Mouse (Mus musculus) embryonic facial prominence, embryonic 11.5 days (tissue): Measurements from ENCODE around the gene Lcmt1. TPM values are rescaled to one million over a fixed set of nuclear protein-coding genes. Genes with fewer than 3 reads are reported as not detected.

Experiments used
- ATAC-seq: fragments of 200-750 bp; cut with Nextera tagmentation; replicated peaks from 2 replicates; pipeline ENCODE4 v1.8.0; 2017; ENCODE audit warnings: low read depth; ENCODE audit not compliant: insufficient number of reproducible peaks, low FRiP score, low TSS enrichment
- DNase-seq: peaks from one replicate; pipeline ENCODE4 v3.0.0-alpha.2; 2015; ENCODE audit warnings: low spot score
- H3K27ac ChIP-seq: fragments of 300-500 bp; sonication (generic); replicated peaks from 2 replicates; pipeline ENCODE4 v1.5.1; 2014; ENCODE audit warnings: mild to moderate bottlenecking, low read depth, low read length, control low read depth
- H3K27me3 ChIP-seq: fragments of 300-500 bp; sonication (generic); 2 replicates; pipeline ENCODE4 v1.6.1; 2014; ENCODE audit warnings: mild to moderate bottlenecking, low read length, moderate library complexity, mixed read lengths; ENCODE audit not compliant: control insufficient read depth, insufficient read depth
- H3K36me3 ChIP-seq: fragments of 300-500 bp; sonication (generic); replicated peaks from 2 replicates; pipeline ENCODE4 v1.6.1; 2014; ENCODE audit warnings: low read depth, mild to moderate bottlenecking, low read length, moderate library complexity, mixed read lengths; ENCODE audit not compliant: control insufficient read depth, insufficient read depth
- H3K4me1 ChIP-seq: fragments of 300-500 bp; sonication (generic); 2 replicates; pipeline ENCODE4 v1.6.1; 2014; ENCODE audit warnings: low read length, mixed read lengths; ENCODE audit not compliant: control insufficient read depth, insufficient read depth
- H3K4me2 ChIP-seq: fragments of 300-500 bp; sonication (generic); 2 replicates; pipeline ENCODE4 v1.6.1; 2014; ENCODE audit warnings: low read depth, mild to moderate bottlenecking, control low read depth, low read length, moderate library complexity
- H3K4me3 ChIP-seq: fragments of 300-500 bp; sonication (generic); 2 replicates; pipeline ENCODE4 v1.5.1; 2014; ENCODE audit warnings: low read depth, low read length, control low read depth
- H3K9ac ChIP-seq: fragments of 300-500 bp; sonication (generic); replicated peaks from 2 replicates; pipeline ENCODE4 v1.6.1; 2014; ENCODE audit warnings: mild to moderate bottlenecking, control low read depth, low read length
- H3K9me3 ChIP-seq: fragments of 300-500 bp; sonication (generic); replicated peaks from 2 replicates; pipeline ENCODE4 v1.6.1; 2016; ENCODE audit warnings: mild to moderate bottlenecking, low read length, inconsistent platforms, mixed read lengths; ENCODE audit not compliant: control insufficient read depth
- WGBS: fragments of 180-500 bp; shearing (Covaris S2); extraction: QIAGEN DNeasy Blood & Tissue Kit; methylation state at CpG from one replicate; pipeline ENCODE4 v1.1.7; 2014; 5-methylcytosine and 5-hydroxymethylcytosine counted together
- polyA plus RNA-seq: library from polyadenylated mRNA; unstranded; fragments of >200 nt; fragmentation: Nextera tagmentation; extraction: Ambion mirVana; gene quantifications from 2 replicates; pipeline ENCODE4 v1.2.1, GENCODE M21; 2014

The Lcmt1 gene
- polyA plus RNA-seq, 1 experiment from 2014 or later = 74.1 TPM

GRCm38 (mm10) chr7:123425134-123425757 is 55.7 kb downstream of the Lcmt1 start:
- DNase-seq (no peak), ATAC-seq (no peak)
- no peaks in the 10 kb centered on the region; the same call in 1 of the 2 replicates for H3K36me3 ChIP-seq
- no peak overlapping the region for H3K27ac ChIP-seq
- no peak overlapping the region for H3K4me3 ChIP-seq
- no peaks in the 10 kb centered on the region for H3K9me3 ChIP-seq
- H3K4me2 ChIP-seq = no peak overlapping the region
- H3K9ac ChIP-seq = no peak overlapping the region
- 92% methylated on average over 6 of the region's 6 CpGs for WGBS
- no peaks in the 10 kb centered on the region for H3K4me1 ChIP-seq
- no peaks in the 10 kb centered on the region for H3K27me3 ChIP-seq

GRCm38 (mm10) chr7:123429624-123430410 is 60.2 kb downstream of the Lcmt1 start:
- DNase-seq (no peak), ATAC-seq (no peak)
- no peak overlapping the region for H3K9ac ChIP-seq
- no peaks in the 10 kb centered on the region for H3K9me3 ChIP-seq
- H3K27me3 ChIP-seq = no peaks in the 10 kb centered on the region
- no peaks in the 10 kb centered on the region for H3K4me1 ChIP-seq
- WGBS = 84% methylated on average over 8 of the region's 8 CpGs
- no peak overlapping the region for H3K4me3 ChIP-seq
- no peaks in the 10 kb centered on the region; the same call in 1 of the 2 replicates for H3K36me3 ChIP-seq
- no peak overlapping the region for H3K4me2 ChIP-seq
- no peak overlapping the region for H3K27ac ChIP-seq

GRCm38 (mm10) chr7:123430411-123430705 is 60.8 kb downstream of the Lcmt1 start:
- Histone ChIP-seq H3K27me3 (no peaks in the 10 kb centered on the region), H3K9ac (no peak overlapping the region), H3K27ac (no peak overlapping the region), H3K4me1 (no peaks in the 10 kb centered on the region), H3K9me3 (no peaks in the 10 kb centered on the region), H3K36me3 (no peaks in the 10 kb centered on the region; the same call in 1 of the 2 replicates), H3K4me2 (no peak overlapping the region), H3K4me3 (no peak overlapping the region)
- DNase-seq (no peak), ATAC-seq (no peak)
- 83% methylated on average over 4 of the region's 4 CpGs for WGBS

GRCm38 (mm10) chr7:123431206-123431605 is 61.6 kb downstream of the Lcmt1 start:
- no peak overlapping the region for H3K27ac ChIP-seq
- H3K27me3 ChIP-seq = no peaks in the 10 kb centered on the region
- H3K4me3 ChIP-seq = no peak overlapping the region
- DNase-seq (no peak), ATAC-seq (no peak)
- 79% methylated on average over 4 of the region's 4 CpGs for WGBS
- H3K9ac ChIP-seq = no peak overlapping the region
- no peaks in the 10 kb centered on the region; the same call in 1 of the 2 replicates for H3K36me3 ChIP-seq
- no peaks in the 10 kb centered on the region for H3K9me3 ChIP-seq
- H3K4me2 ChIP-seq = no peak overlapping the region
- no peaks in the 10 kb centered on the region for H3K4me1 ChIP-seq

GRCm38 (mm10) chr7:123442079-123442478 is 72.5 kb downstream of the Lcmt1 start:
- no peak for ATAC-seq
- Histone ChIP-seq H3K4me2 (no peak overlapping the region), H3K27ac (no peak overlapping the region), H3K9ac (no peak overlapping the region), H3K27me3 (no peaks in the 10 kb centered on the region), H3K36me3 (no peaks in the 10 kb centered on the region), H3K4me1 (no peaks in the 10 kb centered on the region), H3K9me3 (no peaks in the 10 kb centered on the region), H3K4me3 (no peak overlapping the region)
- no peak for DNase-seq
- 83% methylated on average over 1 of the region's 1 CpGs for WGBS

- ATAC-seq (no peak), DNase-seq (no peak)
- Histone ChIP-seq H3K4me3 (no peak overlapping the region), H3K9ac (no peak overlapping the region), H3K9me3 (no peaks in the 10 kb centered on the region), H3K4me2 (no peak overlapping the region), H3K27ac (no peak overlapping the region), H3K4me1 (no peaks in the 10 kb centered on the region), H3K27me3 (no peaks in the 10 kb centered on the region), H3K36me3 (no peaks in the 10 kb centered on the region)
- 89% methylated on average over 2 of the region's 2 CpGs for WGBS
These were observed 79.2 kb downstream of the Lcmt1 start for GRCm38 (mm10) chr7:123448794-123449193.

GRCm38 (mm10) chr7:123449676-123450075 is 80.1 kb downstream of the Lcmt1 start:
- no peaks in the 10 kb centered on the region for H3K36me3 ChIP-seq
- WGBS = 60% methylated on average over 10 of the region's 10 CpGs
- H3K27ac ChIP-seq = no peak overlapping the region
- ATAC-seq (no peak), DNase-seq (no peak)
- no peak overlapping the region for H3K4me3 ChIP-seq
- no peaks in the 10 kb centered on the region for H3K9me3 ChIP-seq
- H3K4me2 ChIP-seq = no peak overlapping the region
- no peaks in the 10 kb centered on the region for H3K27me3 ChIP-seq
- no peaks in the 10 kb centered on the region for H3K4me1 ChIP-seq
- H3K9ac ChIP-seq = no peak overlapping the region

GRCm38 (mm10) chr7:123450515-123450914 is 80.9 kb downstream of the Lcmt1 start:
- no peak overlapping the region for H3K4me2 ChIP-seq
- no peak overlapping the region for H3K27ac ChIP-seq
- H3K9me3 ChIP-seq = no peaks in the 10 kb centered on the region
- no peaks in the 10 kb centered on the region for H3K27me3 ChIP-seq
- DNase-seq (no peak), ATAC-seq (no peak)
- WGBS = 82% methylated on average over 2 of the region's 2 CpGs
- H3K4me1 ChIP-seq = no peaks in the 10 kb centered on the region
- H3K9ac ChIP-seq = no peak overlapping the region
- H3K4me3 ChIP-seq = no peak overlapping the region
- H3K36me3 ChIP-seq = no peaks in the 10 kb centered on the region
